Mouse (Mus musculus) layer of hippocampus, adult 9-11 months (tissue): ENCODE data around the gene Tcea2.

Experiments used
- DNase-seq: peaks from one replicate; pipeline ENCODE4 v3.0.0; 2022

Tcea2 gene

DNA sequence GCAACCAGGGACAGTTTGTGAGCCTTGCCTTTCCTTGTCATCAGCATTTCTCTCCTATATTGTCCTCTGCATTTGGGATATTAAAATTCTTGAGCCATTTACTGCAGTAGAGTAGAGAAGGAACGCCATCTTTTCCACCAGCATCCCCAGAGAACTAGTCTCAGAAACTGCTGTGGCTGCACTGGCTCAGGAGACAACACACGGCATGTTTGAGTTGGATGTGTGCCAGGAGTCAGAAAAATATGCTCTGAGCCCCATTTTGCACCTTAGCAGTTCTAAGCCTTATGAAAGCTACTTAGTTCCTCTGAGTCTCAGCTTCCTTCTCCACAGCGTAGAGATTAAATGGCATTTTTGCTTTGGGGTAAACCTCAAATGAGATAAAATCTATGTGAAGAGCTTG, 36.9 kb downstream of the Tcea2 start:
- DNase-seq: no peak

DNA sequence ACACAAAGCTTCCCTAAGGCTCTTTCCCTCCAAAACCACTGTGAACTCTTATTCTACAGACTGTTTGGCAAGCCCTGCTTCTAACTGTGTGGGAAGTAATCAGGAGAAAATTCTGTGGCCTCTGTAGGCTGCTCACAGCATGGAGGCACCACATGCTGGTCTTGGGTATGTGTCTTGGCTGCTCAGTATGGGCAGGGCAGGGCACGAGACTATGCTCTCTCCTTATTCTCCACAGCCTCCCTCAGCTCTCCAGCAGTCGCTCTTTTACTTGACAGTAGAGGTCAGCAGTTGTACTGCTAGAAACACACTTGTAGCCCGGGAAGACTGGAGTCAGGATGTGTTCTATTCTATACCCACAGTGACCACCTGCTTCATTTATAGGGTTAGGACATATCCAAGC, 40.0 kb downstream of the Tcea2 start:
- DNase-seq: no peak

DNA sequence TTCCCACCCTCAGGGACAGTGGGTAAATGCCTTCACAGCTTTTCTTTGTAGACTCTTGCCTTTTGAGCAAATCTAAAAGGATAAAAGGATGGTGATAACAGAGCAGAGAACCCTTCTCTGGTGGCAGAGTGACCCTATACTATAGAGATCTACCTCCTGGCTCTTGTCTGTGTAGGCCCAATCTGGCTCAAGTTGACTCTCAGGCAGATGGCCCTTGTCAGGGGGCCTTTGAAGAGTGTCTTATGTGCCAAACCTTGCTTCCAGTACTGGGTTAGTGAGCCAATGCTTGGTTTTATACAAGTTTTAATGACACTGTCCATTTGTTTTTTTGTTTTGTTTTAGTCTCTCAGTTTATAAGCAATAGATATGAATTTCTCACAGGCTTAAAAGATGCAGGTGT, 41.1 kb downstream of the Tcea2 start:
- no peak for DNase-seq

DNA sequence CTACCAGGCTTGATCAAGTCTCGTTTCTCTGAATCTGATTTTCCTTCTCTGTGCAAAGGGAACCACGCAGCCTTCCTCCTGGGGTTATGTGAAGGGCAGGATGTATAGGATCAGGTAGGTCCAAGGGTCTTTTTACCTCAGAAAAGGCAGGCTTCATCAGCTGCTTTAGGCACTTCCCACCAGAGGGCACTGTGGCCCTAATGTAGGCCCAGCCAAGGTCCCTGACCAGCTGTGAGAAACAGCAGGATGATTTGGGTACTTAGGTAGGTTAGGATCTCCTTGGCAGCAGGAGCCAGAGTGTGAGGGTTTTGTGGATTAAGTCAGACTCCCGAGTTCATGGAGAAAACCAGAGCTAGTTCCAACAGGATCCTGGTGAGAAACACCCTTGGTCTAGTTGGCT, 42.1 kb downstream of the Tcea2 start:
- no peak for DNase-seq

DNA sequence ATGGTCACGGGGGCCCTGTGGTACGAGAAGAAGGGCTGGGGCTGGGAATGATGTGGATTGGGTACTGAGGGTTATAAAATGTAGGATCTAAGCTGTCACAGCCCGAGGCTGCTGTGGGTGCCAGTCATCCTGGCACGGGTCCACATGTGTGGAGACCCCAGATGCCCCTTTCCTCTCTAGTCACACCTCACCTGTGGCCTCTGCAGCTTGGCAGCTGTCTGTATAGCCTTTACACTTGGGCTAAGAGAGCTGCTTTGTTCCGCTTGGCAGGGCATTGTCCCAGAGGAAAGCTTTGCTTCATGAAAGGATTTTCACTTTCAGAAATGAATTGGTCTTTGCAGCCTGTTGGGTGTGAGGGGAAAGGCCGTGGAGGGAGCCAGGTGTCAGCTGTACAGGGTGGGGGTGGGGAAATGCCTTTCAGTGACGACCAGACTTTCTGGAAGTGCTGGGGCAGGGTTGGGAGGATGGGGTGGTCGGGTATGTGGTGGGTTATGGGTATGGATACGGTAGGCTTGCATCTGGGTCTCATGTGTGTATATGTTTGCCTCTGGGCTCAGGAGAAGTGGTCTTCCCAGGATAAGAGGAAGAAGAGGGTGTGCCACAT, 47.7 kb downstream of the Tcea2 start:
- DNase-seq: no peak

DNA sequence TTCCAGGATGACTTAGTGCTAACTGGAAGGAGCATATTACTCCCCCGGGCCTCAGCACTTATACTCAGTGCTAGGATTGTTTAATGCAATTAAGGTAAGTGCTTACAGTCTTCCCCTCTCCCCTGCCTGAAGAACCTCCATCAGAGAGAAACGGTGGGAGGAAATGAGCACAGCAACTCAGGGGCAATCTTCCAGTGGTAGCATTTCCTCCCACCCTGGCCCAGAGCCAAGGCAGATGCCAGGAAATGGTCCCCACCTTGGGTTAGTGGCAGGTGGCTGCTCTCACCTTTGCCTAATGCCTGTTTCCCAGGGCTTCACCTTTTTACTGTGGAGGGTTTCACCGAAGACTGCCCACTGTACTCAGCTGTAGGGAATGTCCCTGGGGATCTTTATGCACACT, 49.9 kb downstream of the Tcea2 start:
- no peak for DNase-seq
